Mouse (Mus musculus): ENCODE measurements around the gene Stil.
A peak's percentile ranks its signal among the peaks of the same experiment; 100 is the strongest.

DNA sequence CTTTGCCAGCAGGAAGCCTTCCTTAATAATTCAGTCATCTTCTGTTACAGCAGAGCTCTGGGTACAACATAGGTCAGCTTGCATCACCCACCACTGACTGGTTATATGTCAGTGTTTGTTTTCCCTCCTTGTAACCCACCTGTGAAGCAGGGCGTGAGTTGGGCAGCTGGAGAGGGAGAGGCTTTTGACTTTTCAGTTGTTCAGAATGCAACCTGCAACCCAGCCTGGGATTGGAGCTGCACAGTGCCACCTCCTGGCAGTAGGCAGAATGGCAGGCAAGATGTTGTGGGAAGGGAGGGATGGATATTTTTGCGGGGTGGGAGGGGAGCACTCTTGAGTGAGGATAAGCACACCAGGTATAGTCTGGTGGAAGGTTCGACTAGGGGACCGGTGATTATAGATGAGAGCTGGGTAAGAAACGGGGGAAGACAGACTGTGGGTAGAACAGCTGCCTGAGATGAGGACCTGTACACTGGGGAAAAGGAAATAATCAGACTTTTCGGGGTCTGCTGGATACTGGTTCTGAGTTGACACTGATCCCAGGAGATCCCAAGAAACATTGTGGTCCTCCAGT lies 85.7 kb downstream of the Stil start:
- TF ChIP-seq CTCF (IDR thresholded peaks at IDR 0.05; ENCODE audit: borderline replicate concordance, control insufficient read depth, extremely low read depth, insufficient read depth, low read length, poor library complexity) (peak; percentile 90; the same call in 1 of the 2 replicates), POLR2A (IDR thresholded peaks at IDR 0.05; ENCODE audit: control insufficient read depth, extremely low read depth, insufficient read depth, low read length, poor library complexity) (no peak)

All from thymus, adult 2 months (tissue).